Mouse (Mus musculus) lung, embryonic 14.5 days (tissue): ENCODE measurements around the gene Pdpk1. TPM values are rescaled to one million over a fixed set of nuclear protein-coding genes. Genes with fewer than 3 reads are reported as not detected.
"Not testable (repeated sequence)": the region's sequence is repeated elsewhere in the genome, so short reads cannot be mapped to it uniquely, and the experiment has no call there.

ENCODE experiments used
- ATAC-seq: fragments of 200-750 bp; cut with Nextera tagmentation; 2 replicates; pipeline ENCODE4 v1.8.0; 2017; ENCODE audit warnings: mild to moderate bottlenecking, moderate TSS enrichment, moderate library complexity; ENCODE audit not compliant: insufficient read depth
- DNase-seq: peaks from one replicate; pipeline ENCODE4 v3.0.0-alpha.2; 2015
- H3K27ac ChIP-seq: fragments of 300-500 bp; sonication (generic); 2 replicates; pipeline ENCODE4 v1.5.1; 2014; ENCODE audit warnings: low read depth, mild to moderate bottlenecking, moderate library complexity
- H3K27me3 ChIP-seq: fragments of 300-500 bp; sonication (generic); 2 replicates; pipeline ENCODE4 v1.6.1; 2014; ENCODE audit warnings: low read length, control low read depth; ENCODE audit not compliant: insufficient read depth
- H3K36me3 ChIP-seq: fragments of 300-500 bp; sonication (generic); 2 replicates; pipeline ENCODE4 v1.6.1; 2014; ENCODE audit warnings: control low read depth; ENCODE audit not compliant: insufficient read depth
- H3K4me1 ChIP-seq: fragments of 300-500 bp; sonication (generic); 2 replicates; pipeline ENCODE4 v1.6.1; 2014; ENCODE audit warnings: antibody characterized with exemption, control low read depth; ENCODE audit not compliant: insufficient read depth
- H3K4me2 ChIP-seq: fragments of 300-500 bp; sonication (generic); 2 replicates; pipeline ENCODE4 v1.6.1; 2014; ENCODE audit warnings: mild to moderate bottlenecking
- H3K4me3 ChIP-seq: fragments of 300-500 bp; sonication (generic); 2 replicates; pipeline ENCODE4 v1.5.1; 2014; ENCODE audit warnings: low read depth, low read length
- H3K9ac ChIP-seq: fragments of 300-500 bp; sonication (generic); 2 replicates; pipeline ENCODE4 v1.6.1; 2014
- H3K9me3 ChIP-seq: fragments of 300-500 bp; sonication (generic); 2 replicates; pipeline ENCODE4 v1.6.1; 2016; ENCODE audit warnings: low read depth, low read length, control low read depth
- CTCF ChIP-seq: IDR thresholded peaks from 2 replicates; pipeline ENCODE4 v1.5.1; 2016; ENCODE audit warnings: antibody characterized with exemption, low read depth
- WGBS: fragments of 180-500 bp; shearing (Covaris S2); extraction: QIAGEN DNeasy Blood & Tissue Kit; methylation state at CpG from one replicate; pipeline ENCODE4 v1.1.7; 2014; 5-methylcytosine and 5-hydroxymethylcytosine counted together
- polyA plus RNA-seq: library from polyadenylated mRNA; unstranded; fragments of >200 nt; fragmentation: Nextera tagmentation; extraction: Ambion mirVana; gene quantifications from 2 replicates; pipeline ENCODE4 v1.2.1, GENCODE M21; 2014

Pdpk1 gene
- polyA plus RNA-seq, 1 experiment from 2014 or later = 37.3 TPM

GRCm38 (mm10) chr17:24126801-24127200, 23.9 kb downstream of the Pdpk1 start:
- no peak overlapping the region for H3K4me2 ChIP-seq
- 70% methylated on average over 3 of the region's 3 CpGs for WGBS

GRCm38 (mm10) chr17:24119446-24119845, 31.3 kb downstream of the Pdpk1 start:
- no peak for DNase-seq
- Histone ChIP-seq H3K27me3 (no peaks in the 10 kb centered on the region), H3K36me3 (no peaks in the 10 kb centered on the region), H3K27ac (no peak overlapping the region), H3K4me2 (no peak overlapping the region), H3K4me1 (no peaks in the 10 kb centered on the region), H3K9me3 (no peaks in the 10 kb centered on the region), H3K4me3 (no peak overlapping the region), H3K9ac (no peak overlapping the region)
- no peak for TF ChIP-seq CTCF
- ATAC-seq = no peak
- WGBS = 75% methylated on average over 3 of the region's 3 CpGs

More at GRCm38 (mm10) chr17:24126801-24127200, 23.9 kb downstream of the Pdpk1 start:
- Histone ChIP-seq H3K36me3 (no peaks in the 10 kb centered on the region), H3K4me1 (no peaks in the 10 kb centered on the region), H3K9ac (no peak overlapping the region), H3K9me3 (no peaks in the 10 kb centered on the region), H3K27ac (no peak overlapping the region), H3K27me3 (no peaks in the 10 kb centered on the region), H3K4me3 (no peak overlapping the region)
- no peak for DNase-seq
- no peak for ATAC-seq
- TF ChIP-seq CTCF = no peak

GRCm38 (mm10) chr17:24113031-24113430, 37.7 kb downstream of the Pdpk1 start:
- H3K9ac ChIP-seq = no peak overlapping the region
- no peak overlapping the region for H3K27ac ChIP-seq
- DNase-seq = no peak
- H3K4me2 ChIP-seq = no peak overlapping the region
- H3K4me1 ChIP-seq = no peaks in the 10 kb centered on the region
- no peak overlapping the region for H3K4me3 ChIP-seq
- H3K36me3 ChIP-seq = peaks cover 17% of the 10 kb centered on the region; the same call in 1 of the 2 replicates
- no peak for TF ChIP-seq CTCF
- H3K27me3 ChIP-seq = no peaks in the 10 kb centered on the region
- no peaks in the 10 kb centered on the region for H3K9me3 ChIP-seq
- ATAC-seq = no peak
- WGBS = 85% methylated on average over 4 of the region's 4 CpGs

GRCm38 (mm10) chr17:24111256-24111655, 39.5 kb downstream of the Pdpk1 start:
- WGBS = 55% methylated on average over 1 of the region's 1 CpGs
- ATAC-seq = no peak
- H3K9ac ChIP-seq = no peak overlapping the region

GRCm38 (mm10) chr17:24108896-24109295, 41.8 kb downstream of the Pdpk1 start:
- Histone ChIP-seq H3K9me3 (no peaks in the 10 kb centered on the region), H3K27me3 (no peaks in the 10 kb centered on the region), H3K27ac (no peak overlapping the region), H3K4me2 (no peak overlapping the region), H3K9ac (no peak overlapping the region), H3K36me3 (peaks cover 39% of the 10 kb centered on the region), H3K4me3 (no peak overlapping the region), H3K4me1 (no peaks in the 10 kb centered on the region)
- 61% methylated on average over 1 of the region's 1 CpGs for WGBS
- TF ChIP-seq CTCF = no peak
- no peak for DNase-seq
- no peak for ATAC-seq

More at GRCm38 (mm10) chr17:24111256-24111655, 39.5 kb downstream of the Pdpk1 start:
- TF ChIP-seq CTCF = no peak
- Histone ChIP-seq H3K4me2 (no peak overlapping the region), H3K36me3 (peaks cover 22% of the 10 kb centered on the region), H3K27ac (no peak overlapping the region), H3K27me3 (no peaks in the 10 kb centered on the region), H3K4me1 (no peaks in the 10 kb centered on the region), H3K4me3 (no peak overlapping the region), H3K9me3 (no peaks in the 10 kb centered on the region)
- peak; percentile 27 for DNase-seq

GRCm38 (mm10) chr17:24105111-24105510, 45.6 kb downstream of the Pdpk1 start:
- ATAC-seq (no peak), DNase-seq (no peak)
- Histone ChIP-seq H3K9ac (no peak overlapping the region), H3K4me1 (no peaks in the 10 kb centered on the region), H3K4me3 (no peak overlapping the region), H3K27me3 (no peaks in the 10 kb centered on the region), H3K4me2 (no peak overlapping the region), H3K36me3 (peaks cover 60% of the 10 kb centered on the region), H3K9me3 (no peaks in the 10 kb centered on the region), H3K27ac (no peak overlapping the region)
- 79% methylated on average over 2 of the region's 2 CpGs for WGBS
- TF ChIP-seq CTCF = no peak

GRCm38 (mm10) chr17:24098354-24098753, 52.4 kb downstream of the Pdpk1 start:
- Histone ChIP-seq H3K4me1 (no peaks in the 10 kb centered on the region), H3K4me2 (no peak overlapping the region), H3K9me3 (no peaks in the 10 kb centered on the region), H3K4me3 (no peak overlapping the region), H3K36me3 (peaks cover 56% of the 10 kb centered on the region), H3K9ac (no peak overlapping the region), H3K27ac (no peak overlapping the region), H3K27me3 (no peaks in the 10 kb centered on the region)
- WGBS = 78% methylated on average over 4 of the region's 4 CpGs
- no peak for TF ChIP-seq CTCF
- no peak for ATAC-seq
- no peak for DNase-seq

- Histone ChIP-seq H3K27ac (no peak overlapping the region), H3K4me3 (no peak overlapping the region), H3K27me3 (no peaks in the 10 kb centered on the region), H3K9ac (no peak overlapping the region), H3K36me3 (peaks cover 72% of the 10 kb centered on the region), H3K9me3 (no peaks in the 10 kb centered on the region), H3K4me1 (no peaks in the 10 kb centered on the region), H3K4me2 (no peak overlapping the region)
- no peak for TF ChIP-seq CTCF
- DNase-seq (no peak), ATAC-seq (no peak)
- 98% methylated on average over 1 of the region's 1 CpGs for WGBS
These were observed 60.1 kb downstream of the Pdpk1 start for GRCm38 (mm10) chr17:24090575-24090974.

GRCm38 (mm10) chr17:24086399-24086798, 64.3 kb downstream of the Pdpk1 start:
- not testable (repeated sequence) for H3K27ac ChIP-seq, H3K27me3 ChIP-seq, H3K4me2 ChIP-seq, H3K4me3 ChIP-seq, H3K4me1 ChIP-seq, DNase-seq, H3K9me3 ChIP-seq, ATAC-seq, H3K9ac ChIP-seq
- 69% methylated on average over 4 of the region's 4 CpGs for WGBS
- H3K36me3 ChIP-seq = peaks cover 62% of the 10 kb centered on the region
